Mouse (Mus musculus): Measurements from ENCODE around the gene Ctsll3. TPM values are rescaled to one million over a fixed set of nuclear protein-coding genes. Genes with fewer than 3 reads are reported as not detected.

The Ctsll3 gene
- total and polyA plus RNA-seq, 2 experiments from 2014 or later: not detected

DNA sequence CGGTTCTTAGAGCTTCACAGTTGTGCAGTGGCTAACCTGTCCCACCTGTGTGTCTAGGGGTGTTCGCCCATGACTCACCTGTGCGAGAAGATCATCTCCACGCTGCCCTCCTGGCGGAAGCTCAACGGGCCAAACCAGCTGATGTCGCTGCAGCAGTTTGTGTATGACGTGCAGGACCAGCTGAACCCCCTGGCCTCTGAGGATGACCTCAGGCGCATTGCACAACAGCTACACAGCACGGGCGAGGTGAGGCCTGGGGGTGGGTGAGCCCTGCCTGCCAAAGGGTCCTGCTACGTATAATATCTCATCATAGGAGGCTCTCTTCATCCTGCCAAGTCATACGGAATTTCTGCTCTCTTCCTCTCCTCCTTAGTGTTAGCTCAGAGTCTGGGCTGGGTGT lies 45.4 kb downstream of the Ctsll3 start:
- no peaks in the 10 kb centered on the region for H3K4me1 ChIP-seq (ENCODE audit: insufficient read depth, low read length)
- H3K4me2 ChIP-seq (ENCODE audit: low read depth, low read length, poor library complexity, severe bottlenecking): no peak overlapping the region
- 91% methylated on average over 13 of the region's 13 CpGs for WGBS
- H3K9ac ChIP-seq (replicated peaks; ENCODE audit: low read length, poor library complexity, severe bottlenecking): no peak overlapping the region
- H3K4me3 ChIP-seq (ENCODE audit: low read depth, low read length): no peak overlapping the region
- peaks cover 57% of the 10 kb centered on the region for H3K36me3 ChIP-seq (ENCODE audit: insufficient read depth, low read length)
- H3K27ac ChIP-seq (ENCODE audit: low read depth, low read length): no peak overlapping the region
- no peaks in the 10 kb centered on the region for H3K9me3 ChIP-seq (ENCODE audit: low read length)
- TF ChIP-seq CTCF (IDR thresholded peaks at IDR 0.05): no peak
- ATAC-seq (ENCODE audit: low FRiP score): no peak
- DNase-seq (ENCODE audit: low spot score): no peak
- H3K27me3 ChIP-seq (ENCODE audit: insufficient read depth, low read length): no peaks in the 10 kb centered on the region

DNA sequence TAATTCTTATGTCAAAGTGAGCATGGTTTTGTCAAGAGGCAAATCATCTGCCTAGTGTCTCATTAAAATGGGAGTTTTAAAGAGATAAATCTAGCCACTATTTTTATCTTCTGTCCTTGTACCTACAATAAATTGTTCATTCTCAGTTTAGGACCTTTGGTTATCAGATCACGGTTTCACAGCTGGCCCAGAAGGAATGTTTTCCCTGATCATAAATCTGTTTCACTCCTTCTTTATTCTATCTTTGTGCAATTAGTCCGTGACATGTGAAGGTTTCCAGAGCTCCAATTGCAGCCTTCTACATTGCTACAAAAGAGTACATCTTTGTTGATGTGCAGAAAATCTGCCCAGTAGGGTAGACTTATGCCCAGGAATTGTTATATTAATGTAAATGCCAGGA lies 47.4 kb downstream of the Ctsll3 start:
- no peak overlapping the region for H3K9ac ChIP-seq (replicated peaks; ENCODE audit: low read length, poor library complexity, severe bottlenecking)
- no peaks in the 10 kb centered on the region for H3K27me3 ChIP-seq (ENCODE audit: insufficient read depth, low read length)
- no peak overlapping the region for H3K4me2 ChIP-seq (ENCODE audit: low read depth, low read length, poor library complexity, severe bottlenecking)
- TF ChIP-seq CTCF (IDR thresholded peaks at IDR 0.05): no peak
- H3K36me3 ChIP-seq (ENCODE audit: insufficient read depth, low read length): peaks cover 60% of the 10 kb centered on the region
- DNase-seq (ENCODE audit: low spot score) (no peak), ATAC-seq (ENCODE audit: low FRiP score) (no peak)
- H3K9me3 ChIP-seq (ENCODE audit: low read length): no peaks in the 10 kb centered on the region
- H3K4me1 ChIP-seq (ENCODE audit: insufficient read depth, low read length): no peaks in the 10 kb centered on the region
- WGBS: 91% methylated on average over 2 of the region's 2 CpGs
- no peak overlapping the region for H3K27ac ChIP-seq (ENCODE audit: low read depth, low read length)
- no peak overlapping the region for H3K4me3 ChIP-seq (ENCODE audit: low read depth, low read length)

DNA sequence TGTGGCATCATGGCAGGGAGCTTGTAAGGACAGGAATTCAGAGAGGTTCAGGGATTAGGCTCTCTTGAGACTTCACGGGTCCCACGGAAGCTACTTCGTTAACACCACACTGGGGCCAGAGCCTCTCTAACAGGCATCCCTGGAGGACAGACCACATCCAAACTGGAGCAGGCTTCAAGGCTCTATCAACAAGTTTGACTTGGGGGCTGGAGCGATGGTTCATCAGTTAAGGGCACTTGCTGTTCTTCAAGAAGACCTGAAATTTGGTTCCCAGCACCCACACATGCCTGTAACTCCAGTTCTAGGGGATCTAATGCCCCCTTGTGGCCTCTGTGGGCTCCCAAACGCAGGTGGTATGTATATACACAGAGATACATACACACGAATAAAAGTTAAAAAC lies 49.4 kb downstream of the Ctsll3 start:
- Histone ChIP-seq H3K4me2 (ENCODE audit: low read depth, low read length, poor library complexity, severe bottlenecking) (no peak overlapping the region), H3K27me3 (ENCODE audit: insufficient read depth, low read length) (no peaks in the 10 kb centered on the region), H3K27ac (ENCODE audit: low read depth, low read length) (no peak overlapping the region), H3K9ac (replicated peaks; ENCODE audit: low read length, poor library complexity, severe bottlenecking) (no peak overlapping the region), H3K4me3 (ENCODE audit: low read depth, low read length) (no peak overlapping the region), H3K9me3 (ENCODE audit: low read length) (no peaks in the 10 kb centered on the region), H3K4me1 (ENCODE audit: insufficient read depth, low read length) (no peaks in the 10 kb centered on the region), H3K36me3 (ENCODE audit: insufficient read depth, low read length) (peaks cover 73% of the 10 kb centered on the region)
- WGBS: 95% methylated on average over 6 of the region's 6 CpGs
- DNase-seq (ENCODE audit: low spot score) (no peak), ATAC-seq (ENCODE audit: low FRiP score) (no peak)
- TF ChIP-seq CTCF (IDR thresholded peaks at IDR 0.05): peak; percentile 2; the same call in 1 of the 2 replicates

DNA sequence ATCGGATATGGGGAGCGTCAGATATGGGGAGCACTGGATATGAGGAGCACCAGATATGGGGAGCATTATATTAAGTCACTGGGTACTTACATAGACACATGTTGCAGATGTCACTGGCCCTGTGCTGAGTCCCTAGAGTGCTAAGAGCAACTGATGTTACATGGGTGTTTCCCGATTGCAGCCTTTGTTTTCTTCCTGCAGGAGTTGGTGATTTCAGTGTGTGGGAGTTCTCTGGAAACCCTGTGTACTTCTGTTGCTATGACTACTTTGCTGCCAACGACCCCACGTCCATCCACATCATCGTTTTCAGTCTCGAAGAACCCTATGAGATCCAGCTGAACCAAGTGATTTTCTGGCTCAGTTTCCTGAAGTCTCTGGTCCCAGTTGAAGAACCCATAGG lies 51.7 kb downstream of the Ctsll3 start:
- Histone ChIP-seq H3K4me3 (ENCODE audit: low read depth, low read length) (no peak overlapping the region), H3K9ac (replicated peaks; ENCODE audit: low read length, poor library complexity, severe bottlenecking) (no peak overlapping the region), H3K4me2 (ENCODE audit: low read depth, low read length, poor library complexity, severe bottlenecking) (no peak overlapping the region), H3K27me3 (ENCODE audit: insufficient read depth, low read length) (no peaks in the 10 kb centered on the region), H3K36me3 (ENCODE audit: insufficient read depth, low read length) (peaks cover 70% of the 10 kb centered on the region), H3K4me1 (ENCODE audit: insufficient read depth, low read length) (no peaks in the 10 kb centered on the region), H3K27ac (ENCODE audit: low read depth, low read length) (no peak overlapping the region), H3K9me3 (ENCODE audit: low read length) (no peaks in the 10 kb centered on the region)
- 93% methylated on average over 7 of the region's 7 CpGs for WGBS
- ATAC-seq (ENCODE audit: low FRiP score) (no peak), DNase-seq (ENCODE audit: low spot score) (no peak)
- TF ChIP-seq CTCF (IDR thresholded peaks at IDR 0.05): no peak

GRCm38 (mm10) chr13:60748556-60748955 lies 54.1 kb downstream of the Ctsll3 start:
- no peak overlapping the region for H3K9ac ChIP-seq (replicated peaks; ENCODE audit: low read length, poor library complexity, severe bottlenecking)
- H3K4me3 ChIP-seq (ENCODE audit: low read depth, low read length): no peak overlapping the region
- H3K27me3 ChIP-seq (ENCODE audit: insufficient read depth, low read length): no peaks in the 10 kb centered on the region
- H3K4me2 ChIP-seq (ENCODE audit: low read depth, low read length, poor library complexity, severe bottlenecking): no peak overlapping the region
- no peak overlapping the region for H3K27ac ChIP-seq (ENCODE audit: low read depth, low read length)
- WGBS: 87% methylated on average over 2 of the region's 2 CpGs
- no peak for ATAC-seq (ENCODE audit: low FRiP score)
- no peaks in the 10 kb centered on the region for H3K9me3 ChIP-seq (ENCODE audit: low read length)
- peak; percentile 73 for TF ChIP-seq CTCF (IDR thresholded peaks at IDR 0.05)
- H3K4me1 ChIP-seq (ENCODE audit: insufficient read depth, low read length): no peaks in the 10 kb centered on the region
- DNase-seq (ENCODE audit: low spot score): peak; percentile 19
- peaks cover 58% of the 10 kb centered on the region for H3K36me3 ChIP-seq (ENCODE audit: insufficient read depth, low read length)

Other genes starting within 250 kb of the Ctsll3 start
- gene Dapk1, start 200.9 kb downstream of the Ctsll3 start, total RNA-seq (2014; rRNA removed): 68.7 and 68.9 TPM in 2 replicates
- 27.6 and 28.3 TPM in 2 replicates for gene Dapk1, start 200.9 kb downstream of the Ctsll3 start, polyA plus RNA-seq (2015; fragmentation: Nextera tagmentation; extraction: Ambion mirVana)
- not detected in 2 replicates for gene BC051665, start 16.5 kb downstream of the Ctsll3 start, total RNA-seq (2014; rRNA removed)
- gene BC051665, start 16.5 kb downstream of the Ctsll3 start, polyA plus RNA-seq (2015; fragmentation: Nextera tagmentation; extraction: Ambion mirVana): not detected in 2 replicates
- 0.22 and 0.38 TPM in 2 replicates for gene 4930486L24Rik, start 61.6 kb upstream of the Ctsll3 start, total RNA-seq (2014; rRNA removed)
- not detected in 2 replicates for gene 4930486L24Rik, start 61.6 kb upstream of the Ctsll3 start, polyA plus RNA-seq (2015; fragmentation: Nextera tagmentation; extraction: Ambion mirVana)
- not detected in 2 replicates for gene Gm49392, start 94.0 kb upstream of the Ctsll3 start, total RNA-seq (2014; rRNA removed)
- gene Gm49392, start 94.0 kb upstream of the Ctsll3 start, polyA plus RNA-seq (2015; fragmentation: Nextera tagmentation; extraction: Ambion mirVana): not detected in 2 replicates
- 2.0 and 3.2 TPM in 2 replicates for gene Ctla2b, start 94.6 kb upstream of the Ctsll3 start, total RNA-seq (2014; rRNA removed)
- 0.54 and 1.9 TPM in 2 replicates for gene Ctla2b, start 94.6 kb upstream of the Ctsll3 start, polyA plus RNA-seq (2015; fragmentation: Nextera tagmentation; extraction: Ambion mirVana)
- not detected in 2 replicates for gene Tpbpb, start 102.0 kb upstream of the Ctsll3 start, total RNA-seq (2014; rRNA removed)
- gene Tpbpb, start 102.0 kb upstream of the Ctsll3 start, polyA plus RNA-seq (2015; fragmentation: Nextera tagmentation; extraction: Ambion mirVana): not detected in 2 replicates
- not detected in 2 replicates for gene Gm49393, start 132.7 kb upstream of the Ctsll3 start, total RNA-seq (2014; rRNA removed)
- not detected in 2 replicates for gene Gm49393, start 132.7 kb upstream of the Ctsll3 start, polyA plus RNA-seq (2015; fragmentation: Nextera tagmentation; extraction: Ambion mirVana)
- 6.0 and 10.1 TPM in 2 replicates for gene Gm49391, start 133.7 kb upstream of the Ctsll3 start, total RNA-seq (2014; rRNA removed)
- 0.34 and 0.75 TPM in 2 replicates for gene Gm49391, start 133.7 kb upstream of the Ctsll3 start, polyA plus RNA-seq (2015; fragmentation: Nextera tagmentation; extraction: Ambion mirVana)
- gene Ctla2a, start 133.8 kb upstream of the Ctsll3 start, total RNA-seq (2014; rRNA removed): 8.5 and 13.0 TPM in 2 replicates
- 32.0 and 39.9 TPM in 2 replicates for gene Ctla2a, start 133.8 kb upstream of the Ctsll3 start, polyA plus RNA-seq (2015; fragmentation: Nextera tagmentation; extraction: Ambion mirVana)
- gene Tpbpa, start 139.1 kb upstream of the Ctsll3 start, total RNA-seq (2014; rRNA removed): not detected in 2 replicates
- not detected in 2 replicates for gene Tpbpa, start 139.1 kb upstream of the Ctsll3 start, polyA plus RNA-seq (2015; fragmentation: Nextera tagmentation; extraction: Ambion mirVana)
- not detected in 2 replicates for gene Ctsj, start 203.1 kb upstream of the Ctsll3 start, total RNA-seq (2014; rRNA removed)
- not detected in 2 replicates for gene Ctsj, start 203.1 kb upstream of the Ctsll3 start, polyA plus RNA-seq (2015; fragmentation: Nextera tagmentation; extraction: Ambion mirVana)
- not detected in 2 replicates for gene Ctsq, start 237.8 kb upstream of the Ctsll3 start, total RNA-seq (2014; rRNA removed)
- gene Ctsq, start 237.8 kb upstream of the Ctsll3 start, polyA plus RNA-seq (2015; fragmentation: Nextera tagmentation; extraction: Ambion mirVana): not detected in 2 replicates

Measured in midbrain, postnatal 0 days (tissue).